Mouse (Mus musculus) thymus, adult 18-20 months (tissue): ENCODE measurements around the gene Fgfr2.

Experiments
- DNase-seq, 2 experiments: peaks; one replicate each; pipeline ENCODE4 v3.0.0; 2022; ENCODE audit warnings: mixed read lengths in 2 of 2

Fgfr2 gene

GRCm38 (mm10) chr7:130796786-130797185 is 2326.4 kb downstream of the Fgfr2 start:
- no peak for DNase-seq

- no peak for DNase-seq
Observed at GRCm38 (mm10) chr7:130793671-130794070, 2329.5 kb downstream of the Fgfr2 start.

GRCm38 (mm10) chr7:130789456-130789855 is 2333.7 kb downstream of the Fgfr2 start:
- DNase-seq, result no peak

GRCm38 (mm10) chr7:130788950-130789349 is 2334.2 kb downstream of the Fgfr2 start:
- DNase-seq, result no peak

- no peak for DNase-seq
Observed at GRCm38 (mm10) chr7:130787537-130787936, 2335.6 kb downstream of the Fgfr2 start.

GRCm38 (mm10) chr7:130786708-130787107 is 2336.4 kb downstream of the Fgfr2 start:
- no peak for DNase-seq

- no peak for DNase-seq
Observed at GRCm38 (mm10) chr7:130785923-130786575, 2337.1 kb downstream of the Fgfr2 start.

GRCm38 (mm10) chr7:130782501-130783050 is 2340.6 kb downstream of the Fgfr2 start:
- no peak for DNase-seq

GRCm38 (mm10) chr7:130780866-130781419 is 2342.2 kb downstream of the Fgfr2 start:
- DNase-seq, result no peak

- peak in 1 of 2 experiments; percentile 19 for DNase-seq
Observed at GRCm38 (mm10) chr7:130773914-130774630, 2349.1 kb downstream of the Fgfr2 start, which contains the start of gene Btbd16. TSS of gene Btbd16 (plus strand) at chr7:130774069.

- DNase-seq, result no peak
Observed at GRCm38 (mm10) chr7:130773171-130773830, 2349.8 kb downstream of the Fgfr2 start.

GRCm38 (mm10) chr7:130770707-130771106 is 2352.4 kb downstream of the Fgfr2 start:
- peak; percentile 49 to 53 for DNase-seq

GRCm38 (mm10) chr7:130768151-130768550 is 2355.0 kb downstream of the Fgfr2 start:
- DNase-seq, result no peak

- DNase-seq, result no peak
Observed at GRCm38 (mm10) chr7:130766411-130767170, 2356.6 kb downstream of the Fgfr2 start.

- no peak for DNase-seq
Observed at GRCm38 (mm10) chr7:130764160-130764559, 2359.0 kb downstream of the Fgfr2 start.

- peak in 1 of 2 experiments; percentile 22 for DNase-seq
Observed at GRCm38 (mm10) chr7:130762071-130762897, 2360.9 kb downstream of the Fgfr2 start.

- DNase-seq, result no peak
Observed at GRCm38 (mm10) chr7:130757326-130757865, 2365.8 kb downstream of the Fgfr2 start.

GRCm38 (mm10) chr7:130756343-130756835 is 2366.8 kb downstream of the Fgfr2 start:
- no peak for DNase-seq

GRCm38 (mm10) chr7:130754790-130755189 is 2368.4 kb downstream of the Fgfr2 start:
- no peak for DNase-seq

- no peak for DNase-seq
Observed at GRCm38 (mm10) chr7:130751678-130752077, 2371.5 kb downstream of the Fgfr2 start.
